Mouse (Mus musculus) olfactory bulb, adult 2 months (tissue): ENCODE measurements at regions not wholly inside any gene's neighbourhood (a gene's known extent, or its start where the extent isn't known, plus 50 kb on each side); places are given as distances from the start of the nearest gene placed in this dataset.

Experiments used
- H3K27ac ChIP-seq: fragments of 200-500 bp; 2 replicates; pipeline ENCODE4 v1.5.1; 2012; ENCODE audit warnings: low read depth, low read length; ENCODE audit not compliant: insufficient read depth
- H3K4me1 ChIP-seq: fragments of 200-500 bp; 2 replicates; pipeline ENCODE4 v1.6.1; 2012; ENCODE audit warnings: low read length; ENCODE audit not compliant: control insufficient read depth, insufficient read depth
- H3K4me3 ChIP-seq: fragments of 200-500 bp; 2 replicates; pipeline ENCODE4 v1.5.1; 2012; ENCODE audit warnings: mild to moderate bottlenecking, low read depth, low read length, moderate library complexity; ENCODE audit not compliant: insufficient read depth
- CTCF ChIP-seq: fragments of 200-500 bp; IDR thresholded peaks from 2 replicates; pipeline ENCODE4 v1.5.1; 2012; ENCODE audit warnings: low read depth, mild to moderate bottlenecking, low read length, moderate library complexity; ENCODE audit not compliant: insufficient read depth
- POLR2A ChIP-seq: fragments of 200-500 bp; IDR thresholded peaks from 2 replicates; pipeline ENCODE4 v1.6.1; 2012; ENCODE audit warnings: mild to moderate bottlenecking, low read depth, low read length, moderate library complexity; ENCODE audit not compliant: insufficient read depth
- WGBS: fragments of 180-500 bp; shearing (Covaris S2); methylation state at CpG from one replicate; pipeline ENCODE4 v1.1.7; 2018; 5-methylcytosine and 5-hydroxymethylcytosine counted together

DNA sequence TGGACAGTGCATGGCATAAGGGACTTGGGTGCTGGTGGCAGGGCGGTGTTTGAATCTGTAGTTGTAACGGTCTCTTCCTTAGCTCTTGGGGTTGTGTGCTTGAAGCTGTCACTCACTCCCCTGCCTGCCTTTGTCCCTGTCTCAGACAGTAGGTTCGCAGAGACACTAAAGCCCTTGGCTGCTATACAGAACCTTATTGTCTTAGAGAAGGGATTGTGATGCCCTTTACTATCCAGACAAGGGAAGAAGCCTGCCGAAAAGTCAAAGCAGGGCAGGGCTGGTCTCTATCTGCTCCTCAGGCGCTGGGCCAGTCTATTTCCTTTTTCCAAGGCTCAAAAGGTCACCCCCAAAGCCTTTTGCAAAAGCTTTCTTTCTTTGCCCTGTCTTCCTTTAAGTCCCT lies 109.2 kb upstream of the Aldh1b1 start:
- WGBS, result 64% methylated on average over 5 of the region's 5 CpGs
- Histone ChIP-seq H3K27ac (no peak overlapping the region), H3K4me1 (peaks cover 16% of the 10 kb centered on the region), H3K4me3 (no peak overlapping the region)
- TF ChIP-seq POLR2A, result no peak
- no peak for TF ChIP-seq CTCF

DNA sequence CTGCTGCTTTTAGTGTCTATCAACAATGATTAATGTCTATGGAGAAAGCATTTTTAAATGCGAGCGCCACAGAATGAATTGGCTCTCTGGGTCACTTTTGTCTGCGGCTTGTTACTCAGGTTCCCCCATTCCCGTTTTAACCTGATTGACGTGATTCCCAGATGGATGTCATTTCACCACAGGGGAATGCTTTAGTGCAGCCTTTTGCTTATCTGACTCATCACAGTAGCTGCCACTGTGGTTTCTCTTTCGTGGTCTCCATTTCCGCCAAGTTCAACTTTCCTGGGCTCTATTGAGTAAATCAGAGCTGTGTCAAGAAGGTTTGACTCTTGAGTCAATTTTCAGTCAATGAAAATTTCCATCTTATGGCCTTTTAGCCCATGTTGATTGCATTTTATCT lies 110.6 kb upstream of the Aldh1b1 start:
- peaks cover 19% of the 10 kb centered on the region for H3K4me1 ChIP-seq
- no peak overlapping the region for H3K4me3 ChIP-seq
- TF ChIP-seq CTCF (no peak), POLR2A (no peak)
- H3K27ac ChIP-seq, result no peak overlapping the region
- WGBS, result 83% methylated on average over 7 of the region's 7 CpGs

- H3K4me1 ChIP-seq, result peaks cover 25% of the 10 kb centered on the region
- WGBS, result 90% methylated on average over 3 of the region's 3 CpGs
- TF ChIP-seq POLR2A, result no peak
- no peak for TF ChIP-seq CTCF
- H3K4me3 ChIP-seq, result no peak overlapping the region
- no peak overlapping the region for H3K27ac ChIP-seq
Measured at GRCm38 (mm10) chr4:45685031-45685430, 113.8 kb upstream of the Aldh1b1 start.

GRCm38 (mm10) chr4:45683205-45683604 lies 115.6 kb upstream of the Aldh1b1 start:
- peak overlapping the region; percentile 41 for H3K27ac ChIP-seq
- TF ChIP-seq CTCF (no peak), POLR2A (no peak)
- no peak overlapping the region for H3K4me3 ChIP-seq
- 35% methylated on average over 3 of the region's 3 CpGs for WGBS
- H3K4me1 ChIP-seq, result peaks cover 16% of the 10 kb centered on the region

GRCm38 (mm10) chr4:45682746-45683145 lies 116.1 kb upstream of the Aldh1b1 start:
- WGBS, result 87% methylated on average over 8 of the region's 8 CpGs
- TF ChIP-seq CTCF (no peak), POLR2A (no peak)
- peak overlapping the region; percentile 41 for H3K27ac ChIP-seq
- H3K4me3 ChIP-seq, result no peak overlapping the region
- H3K4me1 ChIP-seq, result peaks cover 16% of the 10 kb centered on the region

GRCm38 (mm10) chr4:45676137-45676536 lies 122.7 kb upstream of the Aldh1b1 start:
- Histone ChIP-seq H3K27ac (no peak overlapping the region), H3K4me1 (peaks cover 3% of the 10 kb centered on the region; the same call in 1 of the 2 replicates), H3K4me3 (no peak overlapping the region)
- WGBS, result 82% methylated on average over 6 of the region's 6 CpGs
- TF ChIP-seq CTCF (no peak), POLR2A (no peak)

DNA sequence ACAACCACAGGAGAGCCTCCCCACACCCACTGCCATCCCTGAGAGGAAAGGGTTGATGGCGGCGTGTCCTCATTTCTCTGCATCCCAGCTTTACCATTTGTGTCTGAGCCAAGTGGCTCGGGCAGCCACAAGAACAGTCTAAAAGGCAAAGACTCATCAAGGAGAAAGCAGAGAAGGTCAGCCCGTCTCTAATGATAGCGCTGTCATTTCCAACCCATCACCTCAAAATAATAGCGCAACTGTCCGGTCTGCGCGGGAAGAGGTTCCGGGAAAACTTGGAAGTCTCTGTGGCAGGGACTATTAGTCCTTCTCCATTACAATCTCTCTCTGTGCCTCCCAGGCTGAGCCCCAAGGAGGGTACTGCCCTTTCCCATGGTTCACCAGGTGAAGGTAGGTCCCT lies 124.5 kb upstream of the Aldh1b1 start:
- Histone ChIP-seq H3K4me1 (peaks cover 3% of the 10 kb centered on the region; the same call in 1 of the 2 replicates), H3K27ac (no peak overlapping the region), H3K4me3 (no peak overlapping the region)
- WGBS, result 88% methylated on average over 10 of the region's 10 CpGs
- no peak for TF ChIP-seq CTCF
- TF ChIP-seq POLR2A, result no peak

DNA sequence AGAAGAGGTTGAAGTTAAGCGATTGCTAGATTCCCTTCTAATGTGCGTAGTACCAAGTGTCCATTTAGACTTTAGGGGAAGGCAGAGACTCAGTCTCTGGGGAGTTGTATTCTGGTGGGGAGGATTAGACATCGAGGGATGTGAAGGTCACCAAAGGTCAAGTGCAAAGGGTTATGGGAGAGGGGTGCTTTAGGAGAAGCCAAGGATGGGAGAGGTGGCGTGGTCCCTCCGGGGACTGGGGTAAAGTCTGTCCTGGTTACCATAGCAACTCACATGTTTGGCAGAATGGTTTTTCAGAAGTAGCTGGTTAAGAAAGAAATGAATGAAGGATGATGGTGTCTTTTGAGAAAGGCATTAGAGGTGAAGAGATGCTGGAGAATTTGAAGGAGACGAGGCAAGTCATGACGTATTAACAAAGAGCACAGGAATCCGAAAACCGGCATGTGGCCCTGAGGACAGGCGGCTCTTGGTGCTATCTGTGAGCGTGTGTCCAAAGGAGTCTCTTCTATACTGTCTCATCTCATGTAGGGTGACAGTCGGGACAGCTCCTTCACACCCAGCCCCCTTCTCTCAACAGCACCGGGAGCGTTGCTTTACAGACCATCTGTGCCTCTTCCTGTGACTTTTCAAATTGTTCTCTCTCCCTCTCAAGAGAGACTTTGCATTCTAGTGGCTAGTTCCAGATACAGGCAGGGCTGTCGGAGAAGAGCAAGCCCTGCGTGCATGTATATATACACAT lies 125.6 kb upstream of the Aldh1b1 start:
- peaks cover 3% of the 10 kb centered on the region; the same call in 1 of the 2 replicates for H3K4me1 ChIP-seq
- TF ChIP-seq POLR2A, result no peak
- no peak for TF ChIP-seq CTCF
- H3K27ac ChIP-seq, result no peak overlapping the region
- 74% methylated on average over 16 of the region's 16 CpGs for WGBS
- no peak overlapping the region for H3K4me3 ChIP-seq

- Histone ChIP-seq H3K4me1 (peaks cover 3% of the 10 kb centered on the region; the same call in 1 of the 2 replicates), H3K4me3 (no peak overlapping the region), H3K27ac (no peak overlapping the region)
- WGBS, result 58% methylated on average over 16 of the region's 16 CpGs
- TF ChIP-seq POLR2A (no peak), CTCF (no peak)
Measured at GRCm38 (mm10) chr4:45672262-45673076, 126.4 kb upstream of the Aldh1b1 start.
